Mouse (Mus musculus) midbrain, embryonic 16.5 days (tissue): Measurements from ENCODE around the gene Dusp16. TPM values are rescaled to one million over a fixed set of nuclear protein-coding genes. Genes with fewer than 3 reads are reported as not detected.

Experiments used
- ATAC-seq: fragments of 200-750 bp; cut with Nextera tagmentation; 2 replicates; pipeline ENCODE4 v1.8.0; 2017; ENCODE audit warnings: moderate TSS enrichment
- H3K27ac ChIP-seq: fragments of 300-500 bp; sonication (generic); 2 replicates; pipeline ENCODE4 v1.5.1; 2014; ENCODE audit warnings: mild to moderate bottlenecking, low read length, mixed read lengths
- H3K27me3 ChIP-seq: fragments of 300-500 bp; sonication (generic); 2 replicates; pipeline ENCODE4 v1.6.1; 2014; ENCODE audit warnings: low read depth, low read length, mixed read lengths; ENCODE audit not compliant: control insufficient read depth, insufficient read depth
- H3K36me3 ChIP-seq: fragments of 300-500 bp; sonication (generic); 2 replicates; pipeline ENCODE4 v1.6.1; 2014; ENCODE audit warnings: mild to moderate bottlenecking, low read length, moderate library complexity, mixed read lengths; ENCODE audit not compliant: control insufficient read depth, insufficient read depth
- H3K4me1 ChIP-seq: fragments of 300-500 bp; sonication (generic); 2 replicates; pipeline ENCODE4 v1.6.1; 2014; ENCODE audit warnings: mild to moderate bottlenecking, low read length, mixed read lengths; ENCODE audit not compliant: control insufficient read depth, insufficient read depth
- H3K4me2 ChIP-seq: fragments of 300-500 bp; sonication (generic); 2 replicates; pipeline ENCODE4 v1.6.1; 2014; ENCODE audit warnings: mild to moderate bottlenecking, low read length, mixed read lengths
- H3K4me3 ChIP-seq: fragments of 300-500 bp; sonication (generic); 2 replicates; pipeline ENCODE4 v1.5.1; 2014; ENCODE audit warnings: low read depth, mild to moderate bottlenecking, low read length, moderate library complexity, mixed read lengths
- H3K9ac ChIP-seq: fragments of 300-500 bp; sonication (generic); 2 replicates; pipeline ENCODE4 v1.6.1; 2014; ENCODE audit warnings: low read depth, low read length, mixed read lengths
- H3K9me3 ChIP-seq: fragments of 300-500 bp; sonication (generic); replicated peaks from 2 replicates; pipeline ENCODE4 v1.6.1; 2014; ENCODE audit warnings: mild to moderate bottlenecking, low read length, mixed read lengths; ENCODE audit not compliant: control insufficient read depth, poor library complexity, severe bottlenecking
- WGBS: fragments of 180-500 bp; shearing (Covaris S2); extraction: QIAGEN DNeasy Blood & Tissue Kit; methylation state at CpG from one replicate; pipeline ENCODE4 v1.1.7; 2014; 5-methylcytosine and 5-hydroxymethylcytosine counted together
- polyA plus RNA-seq: library from polyadenylated mRNA; unstranded; fragments of >200 nt; fragmentation: Nextera tagmentation; extraction: Ambion mirVana; gene quantifications from 2 replicates; pipeline ENCODE4 v1.2.1, GENCODE M21; 2015

Dusp16 gene
- polyA plus RNA-seq, 1 experiment from 2014 or later, result 5.5 TPM

DNA sequence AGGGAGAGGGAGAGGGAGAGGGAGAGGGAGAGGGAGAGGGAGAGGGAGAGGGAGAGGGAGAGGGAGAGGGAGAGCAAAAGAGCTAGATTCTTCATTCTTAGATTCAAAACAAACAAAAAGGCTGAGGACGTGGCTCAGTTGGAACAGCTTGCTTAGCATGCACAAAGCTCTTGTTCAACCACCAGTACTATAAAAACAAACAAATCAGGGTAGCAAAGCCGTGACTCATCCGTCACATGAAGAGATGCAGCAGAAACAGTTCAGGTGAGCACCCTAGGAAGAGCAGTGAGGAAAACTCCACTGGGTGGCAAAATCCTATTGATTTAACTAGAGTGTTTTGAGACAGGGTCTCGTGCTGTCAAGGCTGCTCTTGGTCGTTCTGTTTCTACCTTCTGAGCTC, 27.3 kb upstream of the Dusp16 start:
- 52% methylated on average over 5 of the region's 5 CpGs for WGBS
- no peaks in the 10 kb centered on the region for H3K9me3 ChIP-seq
- H3K27ac ChIP-seq, result no peak overlapping the region
- no peaks in the 10 kb centered on the region for H3K4me1 ChIP-seq
- no peak overlapping the region for H3K4me2 ChIP-seq
- no peak for ATAC-seq
- no peak overlapping the region for H3K9ac ChIP-seq
- no peaks in the 10 kb centered on the region for H3K27me3 ChIP-seq
- H3K4me3 ChIP-seq, result no peak overlapping the region
- H3K36me3 ChIP-seq, result no peaks in the 10 kb centered on the region

- no peak for ATAC-seq
- H3K36me3 ChIP-seq, result no peaks in the 10 kb centered on the region
- H3K27ac ChIP-seq, result no peak overlapping the region
- no peak overlapping the region for H3K4me2 ChIP-seq
- H3K4me3 ChIP-seq, result no peak overlapping the region
- WGBS, result 75% methylated on average over 12 of the region's 12 CpGs
- no peak overlapping the region for H3K9ac ChIP-seq
- H3K27me3 ChIP-seq, result no peaks in the 10 kb centered on the region
- no peaks in the 10 kb centered on the region for H3K4me1 ChIP-seq
- H3K9me3 ChIP-seq, result no peaks in the 10 kb centered on the region
Observed at GRCm38 (mm10) chr6:134817051-134817928, 24.9 kb upstream of the Dusp16 start.

DNA sequence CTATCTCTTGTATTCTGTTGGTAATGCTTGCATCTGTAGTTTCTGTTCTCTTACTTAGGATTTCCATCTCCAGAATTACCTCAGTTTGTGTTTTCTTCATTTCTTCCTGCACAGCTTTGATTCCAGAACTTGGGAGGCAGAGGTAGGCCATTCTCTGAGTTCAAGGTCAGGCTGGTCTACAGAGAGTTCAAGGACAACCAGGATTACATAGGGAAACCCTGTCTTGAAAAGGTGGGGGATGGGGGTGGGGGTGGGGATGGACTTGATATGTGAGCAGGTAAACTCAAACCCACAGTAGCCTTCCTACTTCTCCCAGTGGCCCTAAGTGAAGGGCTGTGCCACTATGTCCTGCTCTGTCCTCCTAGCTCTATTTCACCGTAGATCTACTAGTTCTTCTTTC, 20.6 kb upstream of the Dusp16 start:
- whole genome bisulfite sequencing, result 76% methylated on average over 1 of the region's 1 CpGs
- Histone ChIP-seq H3K4me2 (no peak overlapping the region), H3K9me3 (no peaks in the 10 kb centered on the region), H3K27me3 (no peaks in the 10 kb centered on the region), H3K36me3 (no peaks in the 10 kb centered on the region), H3K9ac (no peak overlapping the region), H3K4me3 (no peak overlapping the region), H3K4me1 (no peaks in the 10 kb centered on the region), H3K27ac (no peak overlapping the region)
- no peak for ATAC-seq

GRCm38 (mm10) chr6:134807794-134808193, 15.4 kb upstream of the Dusp16 start:
- H3K36me3 ChIP-seq, result no peaks in the 10 kb centered on the region
- no peaks in the 10 kb centered on the region for H3K9me3 ChIP-seq
- WGBS, result 89% methylated on average over 11 of the region's 11 CpGs
- no peak for ATAC-seq
- H3K4me3 ChIP-seq, result no peak overlapping the region
- no peaks in the 10 kb centered on the region for H3K4me1 ChIP-seq
- H3K27me3 ChIP-seq, result no peaks in the 10 kb centered on the region
- H3K4me2 ChIP-seq, result no peak overlapping the region
- no peak overlapping the region for H3K9ac ChIP-seq
- H3K27ac ChIP-seq, result no peak overlapping the region

GRCm38 (mm10) chr6:134807091-134807490, 14.7 kb upstream of the Dusp16 start:
- Histone ChIP-seq H3K27me3 (no peaks in the 10 kb centered on the region), H3K4me1 (no peaks in the 10 kb centered on the region), H3K4me2 (no peak overlapping the region), H3K9ac (no peak overlapping the region), H3K36me3 (no peaks in the 10 kb centered on the region), H3K9me3 (no peaks in the 10 kb centered on the region), H3K27ac (no peak overlapping the region), H3K4me3 (no peak overlapping the region)
- ATAC-seq, result no peak
- WGBS, result 85% methylated on average over 2 of the region's 2 CpGs

DNA sequence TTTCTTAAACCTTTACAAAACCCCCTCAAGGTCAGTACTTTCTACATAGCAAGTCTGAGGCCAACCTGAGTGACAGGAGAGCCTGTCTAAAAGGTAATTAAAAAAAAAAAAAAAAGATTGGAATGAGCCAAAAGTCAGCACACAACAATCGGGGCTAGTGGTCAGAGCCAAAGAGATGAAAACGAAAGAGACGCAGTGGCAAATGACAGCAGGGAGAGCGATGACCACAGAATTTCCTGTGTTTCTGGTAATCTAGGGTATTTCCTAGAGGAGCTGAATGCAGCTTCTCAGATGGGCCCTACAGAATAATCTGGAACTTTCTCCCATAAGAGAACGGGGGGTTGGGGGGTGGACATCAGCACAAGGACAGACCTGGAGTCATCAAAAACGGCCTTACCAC, 13.7 kb upstream of the Dusp16 start:
- H3K9me3 ChIP-seq, result no peaks in the 10 kb centered on the region
- WGBS, result 94% methylated on average over 6 of the region's 6 CpGs
- H3K4me2 ChIP-seq, result no peak overlapping the region
- H3K4me1 ChIP-seq, result no peaks in the 10 kb centered on the region
- H3K36me3 ChIP-seq, result no peaks in the 10 kb centered on the region
- no peak overlapping the region for H3K4me3 ChIP-seq
- ATAC-seq, result no peak
- H3K27me3 ChIP-seq, result no peaks in the 10 kb centered on the region
- no peak overlapping the region for H3K27ac ChIP-seq
- H3K9ac ChIP-seq, result no peak overlapping the region

DNA sequence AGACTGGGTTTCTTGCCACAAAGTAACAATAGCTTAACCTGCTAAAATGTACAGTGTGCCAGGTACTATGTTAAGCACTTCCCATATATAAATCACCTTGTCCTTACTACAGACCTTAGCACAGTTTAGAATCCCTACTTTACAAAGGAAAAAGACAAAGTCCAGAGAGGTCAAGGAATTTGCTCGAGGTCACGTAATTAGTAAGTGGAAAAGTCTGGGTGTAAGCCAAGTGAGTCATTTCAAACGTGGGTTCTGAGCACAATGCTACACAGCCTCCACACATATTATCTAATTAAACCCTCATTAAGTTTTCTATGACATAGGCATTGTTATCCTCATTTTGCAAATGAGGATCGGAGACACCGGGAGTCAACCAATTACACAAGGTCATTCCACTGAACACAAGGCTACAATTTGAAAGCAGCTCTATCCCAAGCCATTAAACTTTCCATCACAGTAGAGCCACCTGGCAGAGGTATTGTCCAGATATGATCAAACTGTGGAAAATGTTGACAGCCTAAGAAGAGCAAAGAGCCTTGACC, 12.4 kb upstream of the Dusp16 start:
- H3K9ac ChIP-seq, result no peak overlapping the region
- WGBS, result 75% methylated on average over 5 of the region's 5 CpGs
- H3K9me3 ChIP-seq, result no peaks in the 10 kb centered on the region
- no peaks in the 10 kb centered on the region for H3K27me3 ChIP-seq
- no peak for ATAC-seq
- no peak overlapping the region for H3K27ac ChIP-seq
- no peak overlapping the region for H3K4me2 ChIP-seq
- no peaks in the 10 kb centered on the region for H3K4me1 ChIP-seq
- no peaks in the 10 kb centered on the region for H3K36me3 ChIP-seq
- no peak overlapping the region for H3K4me3 ChIP-seq

DNA sequence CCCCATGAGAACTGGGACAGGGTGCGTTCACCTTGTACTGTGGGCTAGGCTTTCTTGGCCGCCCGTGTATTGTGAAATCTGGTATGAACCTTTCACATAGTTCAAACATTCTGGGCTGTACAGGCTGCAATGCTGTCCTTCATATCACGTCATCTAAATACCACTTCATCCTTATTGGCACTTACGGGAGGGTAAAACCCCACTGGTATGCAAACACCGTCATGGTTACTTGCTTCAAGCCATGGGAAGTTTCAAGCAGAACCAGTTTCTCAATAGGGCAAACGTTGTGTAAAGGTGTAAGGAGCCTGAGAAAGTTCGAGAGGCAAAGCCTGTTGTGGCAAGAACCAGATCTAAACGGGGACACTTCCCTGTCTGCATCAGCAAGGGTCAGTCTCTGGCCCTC, 10.2 kb upstream of the Dusp16 start:
- no peak for ATAC-seq
- no peaks in the 10 kb centered on the region for H3K36me3 ChIP-seq
- H3K27me3 ChIP-seq, result no peaks in the 10 kb centered on the region
- no peak overlapping the region for H3K27ac ChIP-seq
- WGBS, result 82% methylated on average over 9 of the region's 9 CpGs
- H3K4me3 ChIP-seq, result no peak overlapping the region
- H3K4me2 ChIP-seq, result no peak overlapping the region
- H3K9ac ChIP-seq, result no peak overlapping the region
- H3K4me1 ChIP-seq, result no peaks in the 10 kb centered on the region
- no peaks in the 10 kb centered on the region for H3K9me3 ChIP-seq

- Histone ChIP-seq H3K4me2 (no peak overlapping the region), H3K9ac (no peak overlapping the region), H3K27me3 (no peaks in the 10 kb centered on the region), H3K4me3 (no peak overlapping the region), H3K27ac (no peak overlapping the region), H3K9me3 (no peaks in the 10 kb centered on the region), H3K4me1 (no peaks in the 10 kb centered on the region), H3K36me3 (no peaks in the 10 kb centered on the region)
- no peak for ATAC-seq
- 87% methylated on average over 1 of the region's 1 CpGs for WGBS
Observed at GRCm38 (mm10) chr6:134801483-134801882, 9.1 kb upstream of the Dusp16 start.
